8 mouse cellular contexts compared by ENCODE assay signal in genomic region chr14:56402311-56403071, GRCm38 (mm10). TPM values are rescaled to one million over a fixed set of nuclear protein-coding genes. Genes with fewer than 3 reads are reported as not detected.
DNase-seq lines count a peak whose midpoint lies in the region; ATAC-seq and TF ChIP-seq lines count a peak whose summit lies in the region.

Gene Rnf17, plus strand, starts transcription at chr14:56402581.

- H3K27ac ChIP-seq in kidney, embryonic 16.5 days (ENCODE audit: low read length): no peak within 1 kb of the TSS
- no peak within 1 kb of the TSS; the same call in 1 of the 2 replicates for H3K27ac ChIP-seq in embryonic facial prominence, embryonic 10.5 days (replicated peaks)
- H3K27ac ChIP-seq in limb, embryonic 14.5 days (replicated peaks; ENCODE audit: low read depth, low read length): no peak within 1 kb of the TSS
- no peak within 1 kb of the TSS for H3K27ac ChIP-seq in layer of hippocampus, adult 2 months

- 0 out of 2 replicates have a peak within 1 kb of the TSS, but pooled peaks have one; percentile 27 for H3K4me2 ChIP-seq in kidney, embryonic 16.5 days (replicated peaks; ENCODE audit: low read depth, low read length)
- H3K4me2 ChIP-seq in limb, embryonic 14.5 days (replicated peaks; ENCODE audit: low read depth, low read length, severe bottlenecking): no peak within 1 kb of the TSS; the same call in 1 of the 2 replicates

- peak within 1 kb of the TSS; percentile 13; the same call in 1 of the 2 replicates for H3K4me3 ChIP-seq in kidney, embryonic 16.5 days (ENCODE audit: low read length)
- peak within 1 kb of the TSS; percentile 37; the same call in 1 of the 2 replicates for H3K4me3 ChIP-seq in embryonic facial prominence, embryonic 10.5 days
- 0 out of 2 replicates have a peak within 1 kb of the TSS, but pooled peaks have one; percentile 5 for H3K4me3 ChIP-seq in limb, embryonic 14.5 days (replicated peaks; ENCODE audit: low read length)
- H3K4me3 ChIP-seq in layer of hippocampus, adult 2 months: no peak within 1 kb of the TSS

- no peaks in the 10 kb centered on the region for H3K4me1 ChIP-seq in kidney, embryonic 16.5 days (ENCODE audit: insufficient read depth, low read length)
- 0 out of 2 replicates have a peak, but pooled peaks cover 3% of the 10 kb centered on the region for H3K4me1 ChIP-seq in embryonic facial prominence, embryonic 10.5 days
- no peaks in the 10 kb centered on the region for H3K4me1 ChIP-seq in limb, embryonic 14.5 days (ENCODE audit: control insufficient read depth, insufficient read depth, low read length)

- no peaks in the 10 kb centered on the region for H3K36me3 ChIP-seq in kidney, embryonic 16.5 days (ENCODE audit: insufficient read depth, low read length)
- no peaks in the 10 kb centered on the region for H3K36me3 ChIP-seq in embryonic facial prominence, embryonic 10.5 days (replicated peaks)
- H3K36me3 ChIP-seq in limb, embryonic 14.5 days (ENCODE audit: control insufficient read depth, insufficient read depth, low read length): no peaks in the 10 kb centered on the region
- no peaks in the 10 kb centered on the region for H3K36me3 ChIP-seq in splenic B cell, adult 2 months (ENCODE audit: control insufficient read depth, insufficient read depth, low read length, poor library complexity, severe bottlenecking)

- DNase-seq in kidney, postnatal 4 days: no peak
- peak; percentile 34 for DNase-seq in embryonic facial prominence, embryonic 10.5 days (ENCODE audit: low spot score)
- no peak for DNase-seq in limb, embryonic 14.5 days (ENCODE audit: low spot score)
- DNase-seq in splenic B cell, adult 2 months (ENCODE audit: low read depth, low spot score): peak; percentile 2
- DNase-seq in cerebellum, adult 18-20 months: no peak
- no peak for DNase-seq in right cerebral cortex, postnatal 14 days
- DNase-seq in layer of hippocampus, adult 2 months (ENCODE audit: low spot score in 2 of 2): no peak

- TF ChIP-seq CTCF in layer of hippocampus, adult 2 months (conservative IDR thresholded peaks at IDR 0.05): no peak

- ATAC-seq in kidney, embryonic 16.5 days (ENCODE audit: low FRiP score, low TSS enrichment): no peak
- no peak for ATAC-seq in limb, embryonic 14.5 days (ENCODE audit: low FRiP score, low read depth)

- WGBS in kidney, embryonic 16.5 days: 66% methylated on average over 34 of the region's 34 CpGs
- 64% methylated on average over 34 of the region's 34 CpGs for WGBS in embryonic facial prominence, embryonic 10.5 days
- 75% methylated on average over 34 of the region's 34 CpGs for WGBS in limb, embryonic 14.5 days

- no peaks in the 10 kb centered on the region for H3K27me3 ChIP-seq in kidney, embryonic 16.5 days (ENCODE audit: insufficient read depth, low read length)
- no peaks in the 10 kb centered on the region for H3K27me3 ChIP-seq in embryonic facial prominence, embryonic 10.5 days (replicated peaks; ENCODE audit: low read depth, poor library complexity, severe bottlenecking)
- no peaks in the 10 kb centered on the region for H3K27me3 ChIP-seq in limb, embryonic 14.5 days (ENCODE audit: control insufficient read depth, insufficient read depth, low read length)
- H3K27me3 ChIP-seq in splenic B cell, adult 2 months (ENCODE audit: control insufficient read depth, insufficient read depth, low read length, poor library complexity, severe bottlenecking): no peaks in the 10 kb centered on the region

- no peaks in the 10 kb centered on the region for H3K9me3 ChIP-seq in kidney, embryonic 16.5 days (ENCODE audit: low read length)
- no peaks in the 10 kb centered on the region for H3K9me3 ChIP-seq in embryonic facial prominence, embryonic 10.5 days
- H3K9me3 ChIP-seq in limb, embryonic 14.5 days (ENCODE audit: control insufficient read depth, low read length): no peaks in the 10 kb centered on the region

- no peak within 1 kb of the TSS for H3K9ac ChIP-seq in kidney, embryonic 16.5 days (replicated peaks; ENCODE audit: low read length)
- H3K9ac ChIP-seq in limb, embryonic 14.5 days (ENCODE audit: low read depth, low read length, severe bottlenecking): no peak within 1 kb of the TSS

- TF ChIP-seq POLR2A in limb, embryonic 14.5 days (IDR thresholded peaks at IDR 0.05; ENCODE audit: borderline replicate concordance, extremely low read depth, insufficient read depth, insufficient read length): no peak

RNA-seq across cellular contexts. Expression of gene Rnf17, which starts in this region (rescaled TPM):
- polyA plus RNA-seq in kidney, embryonic 16.5 days (2015; fragmentation: Nextera tagmentation; extraction: Ambion mirVana): 0.92 and 1.2 TPM in 2 replicates
- polyA plus RNA-seq in embryonic facial prominence, embryonic 10.5 days (2016; fragmentation: Nextera tagmentation; extraction: Ambion mirVana): 2.2 and 2.7 TPM in 2 replicates
- 0.70 and 1.2 TPM in 2 replicates for polyA plus RNA-seq in limb, embryonic 14.5 days (2012; rRNA removed)
- polyA plus RNA-seq in limb, embryonic 14.5 days (2014; fragmentation: Nextera tagmentation; extraction: Ambion mirVana): 0.72 and 1.6 TPM in 2 replicates
- total RNA-seq in layer of hippocampus, adult 2 months (2021): under 1 TPM; 0.51 to 0.79 TPM

Comparison
In these comparisons a context has a peak if more than half of its experiments do, and no peak if none do; other contexts are left out.
1. DNase-seq: peak in embryonic facial prominence, embryonic 10.5 days (single experiment) and splenic B cell, adult 2 months (single experiment); none in kidney, postnatal 4 days (0 of 2), limb, embryonic 14.5 days (single experiment), cerebellum, adult 18-20 months (0 of 2), right cerebral cortex, postnatal 14 days (single experiment) and layer of hippocampus, adult 2 months (0 of 2).